Mouse (Mus musculus) megakaryocyte, embryonic 14.5 days (primary cell): ENCODE measurements around the gene Gm21885.

Experiments used
- FLI1 ChIP-seq: IDR thresholded peaks from 2 replicates; pipeline ENCODE4 v1.6.1; 2012; ENCODE audit warnings: low read length, inconsistent platforms, mixed read lengths
- GATA1 ChIP-seq: IDR thresholded peaks from 3 replicates; pipeline ENCODE4 v1.6.1; 2012; ENCODE audit warnings: mixed read lengths, low read length, inconsistent platforms, borderline replicate concordance

GRCm38 (mm10) chr11:94246789-94247061, 34.9 kb upstream of the Gm21885 start:
- TF ChIP-seq GATA1 (no peak), FLI1 (no peak)
